Mouse (Mus musculus) MEL (cell line): ENCODE results near the gene Wars.

Experiments used
- CHD1 ChIP-seq: IDR thresholded peaks from 2 replicates; pipeline ENCODE4 v1.6.1; 2012; ENCODE audit warnings: low read depth, mild to moderate bottlenecking, inconsistent platforms, low read length, improper control_type of control experiment
- CTCF ChIP-seq, 3 experiments: IDR thresholded peaks in 2 of 3; conservative IDR thresholded peaks in 1 of 3; 2 replicates each; pipeline ENCODE4 v1.5.1; 2011 to 2012; ENCODE audit warnings: low read length in 3 of 3, low read depth in 2 of 3, mild to moderate bottlenecking in 2 of 3, improper control_type of control experiment in 1 of 3, inconsistent platforms in 1 of 3, mixed read lengths in 1 of 3, moderate library complexity in 1 of 3; ENCODE audit not compliant: control insufficient read depth in 1 of 3, insufficient read depth in 1 of 3, poor library complexity in 1 of 3, severe bottlenecking in 1 of 3
- GABPA ChIP-seq: IDR thresholded peaks from 2 replicates; pipeline ENCODE4 v1.6.1; 2012; ENCODE audit warnings: low read depth, mild to moderate bottlenecking, inconsistent platforms, low read length, improper control_type of control experiment, moderate library complexity

DNA sequence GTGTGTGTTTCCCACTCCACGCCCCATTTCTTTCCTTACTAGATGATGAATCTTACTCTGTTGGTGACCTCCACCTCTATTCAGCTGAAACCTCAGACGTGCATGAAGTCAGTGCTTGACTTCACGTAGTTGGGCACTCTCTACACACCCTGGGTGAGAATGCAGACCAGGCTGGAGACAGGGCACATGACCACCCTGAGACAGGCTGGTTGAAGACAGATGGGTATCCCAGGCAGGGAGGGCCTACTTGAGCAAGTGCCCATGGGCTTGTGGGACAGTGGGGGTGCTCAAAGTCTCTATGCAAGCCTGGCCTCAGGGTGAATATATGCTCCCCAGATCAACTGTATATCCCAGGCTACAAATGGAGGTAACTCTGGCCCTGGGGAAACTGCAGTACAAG is 59.6 kb downstream of the Wars start:
- TF ChIP-seq CTCF (IDR thresholded peaks at IDR 0.05 in 2 of 3, conservative IDR thresholded peaks at IDR 0.05 in 1 of 3; ENCODE audit: control insufficient read depth in 1 of 3, insufficient read depth in 1 of 3, low read depth in 2 of 3, low read length in 3 of 3, poor library complexity in 1 of 3, severe bottlenecking in 1 of 3): no peak
- TF ChIP-seq CHD1: no peak
- no peak for TF ChIP-seq GABPA
